Mouse (Mus musculus): ENCODE data around the gene Pik3r5.

DNA sequence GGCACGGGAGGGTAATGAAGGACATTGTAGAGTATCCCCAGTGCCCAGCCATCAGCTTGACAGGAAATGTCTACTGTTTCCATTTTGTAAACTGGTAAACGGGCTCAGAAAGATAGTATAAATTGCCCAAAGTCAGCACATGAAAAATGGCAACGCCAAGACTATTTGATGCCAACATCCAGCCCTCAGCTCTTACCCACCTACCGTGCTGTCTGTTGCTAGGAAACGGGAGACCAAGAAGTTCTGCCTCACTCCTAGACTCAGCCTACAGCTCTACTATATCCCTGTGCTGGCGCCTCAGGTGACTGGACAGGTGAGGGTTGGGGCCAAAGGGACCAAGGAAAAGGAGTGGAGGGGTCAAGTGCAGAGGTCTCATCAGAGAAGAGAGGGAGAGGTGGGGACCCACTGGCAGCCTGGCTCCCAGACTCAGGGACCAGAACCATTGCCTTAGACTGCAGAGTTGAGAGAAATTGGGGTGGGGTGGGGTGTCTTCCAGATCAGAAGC is 102.1 kb downstream of the Pik3r5 start:
- TF ChIP-seq CTCF (IDR thresholded peaks at IDR 0.05; ENCODE audit: low read depth, low read length) (no peak), GATA1 (IDR thresholded peaks at IDR 0.05; ENCODE audit: borderline replicate concordance, low read length) (no peak)

All from G1E (cell line).